Mouse (Mus musculus) thymus, adult 18-20 months (tissue): ENCODE measurements around the gene Fam241a.

Source experiments
- DNase-seq, 2 experiments: peaks; one replicate each; pipeline ENCODE4 v3.0.0; 2022; ENCODE audit warnings: mixed read lengths in 2 of 2

The Fam241a gene

GRCm38 (mm10) chr3:127895792-127896541 is at the start of gene Fam241a:
Fam241a (minus strand) TSS chr3:127896324.
- peak; percentile 78 for DNase-seq

- no peak for DNase-seq
Observed at GRCm38 (mm10) chr3:127932453-127932852, 36.3 kb upstream of the Fam241a start.

- no peak for DNase-seq
Observed at GRCm38 (mm10) chr3:127930326-127931012, 34.3 kb upstream of the Fam241a start.

DNA sequence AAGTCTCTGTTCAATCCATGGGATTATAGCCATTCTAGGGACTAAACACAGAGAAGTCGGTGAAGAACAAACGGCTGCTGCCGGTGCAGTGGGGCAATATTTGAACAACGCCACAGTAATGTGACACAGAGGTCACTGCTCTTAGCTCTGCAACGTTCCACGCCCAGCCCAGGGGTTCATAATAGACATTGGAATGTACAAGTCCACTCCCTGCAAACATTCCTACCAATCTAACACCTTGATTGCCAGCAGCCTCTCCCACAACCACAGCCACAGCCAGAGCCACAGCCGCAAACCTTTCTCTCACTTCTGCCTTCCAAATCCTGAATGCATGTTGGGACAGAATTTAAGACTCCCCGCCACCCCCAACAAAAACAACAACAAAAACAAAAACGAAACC is 33.8 kb upstream of the Fam241a start:
- DNase-seq: no peak

- no peak for DNase-seq
Observed at GRCm38 (mm10) chr3:127926635-127927183, 30.6 kb upstream of the Fam241a start.

- no peak for DNase-seq
Observed at GRCm38 (mm10) chr3:127924464-127924863, 28.3 kb upstream of the Fam241a start.

DNA sequence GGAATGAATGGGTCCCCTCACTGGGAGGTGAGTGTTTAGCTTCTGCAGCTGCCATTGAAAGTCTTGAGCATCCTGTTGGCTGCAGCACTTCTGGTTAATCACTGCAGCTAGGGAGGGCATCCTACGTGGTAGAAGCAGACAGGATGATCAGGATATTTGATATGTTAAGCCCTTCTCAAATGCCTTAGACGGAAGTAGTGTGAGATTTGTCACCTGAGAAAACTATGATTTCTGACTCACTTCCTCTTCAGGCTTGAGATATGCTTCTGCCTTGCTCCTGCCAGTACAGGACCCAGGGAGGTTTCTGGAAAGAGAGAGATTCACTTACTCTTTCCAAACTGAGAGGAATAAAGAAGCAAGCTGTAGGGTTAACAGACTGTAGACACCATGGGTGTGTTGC is 27.1 kb upstream of the Fam241a start:
- DNase-seq: no peak

- DNase-seq: peak; percentile 14 to 21
Observed at GRCm38 (mm10) chr3:127922125-127922524, 26.0 kb upstream of the Fam241a start.

DNA sequence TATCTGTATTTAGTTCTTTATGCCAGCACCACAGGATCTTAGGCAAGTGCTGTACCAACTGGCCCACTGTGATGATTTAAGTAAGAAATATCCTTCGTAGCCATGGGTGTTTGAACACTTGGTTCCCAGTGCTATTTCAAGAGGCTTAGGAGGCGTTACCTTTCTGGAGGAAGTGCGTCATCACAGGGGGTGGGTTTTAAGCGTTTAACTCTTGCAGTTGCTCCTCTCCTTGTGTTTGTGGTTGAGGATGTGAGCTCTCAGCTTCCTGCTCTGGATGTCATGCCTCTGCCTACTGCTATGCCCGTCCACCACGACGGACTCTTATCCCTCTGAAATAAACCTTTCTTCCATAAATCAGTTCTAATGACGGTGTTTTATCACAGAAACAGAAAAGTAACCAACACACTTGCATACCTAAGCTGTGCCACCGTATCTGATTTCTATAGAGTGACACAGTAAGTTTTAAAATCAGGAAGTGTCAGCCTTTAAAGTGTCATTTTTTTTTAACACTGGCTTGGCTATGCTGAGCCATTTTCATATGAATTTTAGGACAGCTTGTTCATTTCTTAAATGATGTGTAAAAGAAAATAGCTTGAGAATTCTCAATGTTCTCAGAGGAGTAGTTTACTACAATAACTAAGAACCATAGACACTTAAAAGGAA is 22.0 kb upstream of the Fam241a start:
- no peak for DNase-seq

GRCm38 (mm10) chr3:127917549-127917948 is 21.4 kb upstream of the Fam241a start:
- no peak for DNase-seq

DNA sequence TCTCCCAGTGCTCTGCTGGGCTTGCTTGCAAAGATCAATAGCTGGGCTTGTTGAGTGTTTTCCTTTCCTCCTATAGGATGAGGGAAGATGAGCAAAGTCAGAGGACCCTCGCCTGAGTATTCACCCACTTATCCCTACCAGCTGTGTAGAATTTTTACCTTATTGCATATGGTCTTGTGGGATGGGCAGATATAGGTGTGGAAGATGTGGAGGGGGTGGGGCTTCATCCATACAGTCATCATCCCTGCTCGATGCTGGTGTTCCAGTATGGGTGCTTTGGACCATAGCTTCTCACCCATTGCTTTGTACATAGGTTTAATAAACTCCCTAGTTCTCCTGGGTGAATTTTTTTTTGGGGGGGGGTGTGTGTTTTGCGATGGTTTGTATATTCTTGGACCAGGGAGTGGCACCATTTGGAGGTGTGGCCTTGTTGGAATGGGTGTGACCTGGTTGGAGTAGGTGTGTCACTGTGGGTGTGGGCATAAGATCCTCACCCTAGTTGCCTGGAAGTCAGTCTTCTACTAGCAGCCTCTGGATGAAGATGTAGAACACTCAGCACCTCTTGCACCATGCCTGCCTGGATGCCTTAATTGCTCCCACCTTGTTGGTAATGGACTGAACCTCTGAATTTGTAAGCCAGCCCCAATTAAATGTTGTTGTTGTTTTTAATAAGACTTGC is 19.7 kb upstream of the Fam241a start:
- DNase-seq: no peak

GRCm38 (mm10) chr3:127913885-127914709 is 18.0 kb upstream of the Fam241a start:
- DNase-seq: no peak

DNA sequence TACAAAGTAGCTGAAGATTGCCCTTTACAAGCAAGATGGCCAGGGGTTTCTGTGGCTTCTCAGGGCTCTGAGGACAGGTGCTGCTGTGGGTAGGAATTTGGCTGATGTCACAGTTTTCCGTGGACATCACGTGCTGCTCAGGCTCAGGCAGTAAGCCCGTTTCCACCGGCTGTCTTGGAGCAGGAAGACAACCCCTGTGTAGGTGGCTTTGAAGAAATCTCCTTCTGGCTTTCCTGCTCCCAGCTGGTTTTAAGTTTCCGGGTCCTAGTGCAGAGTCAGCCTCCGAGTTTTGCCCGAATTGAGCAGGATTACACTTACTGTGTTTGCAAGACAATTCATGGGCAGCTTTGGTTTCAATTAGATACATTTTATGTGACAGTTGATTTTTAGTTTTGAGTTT is 13.8 kb upstream of the Fam241a start:
- no peak for DNase-seq

- DNase-seq: no peak
Observed at GRCm38 (mm10) chr3:127894981-127895779, 944 bp downstream of the Fam241a start.

GRCm38 (mm10) chr3:127893902-127894301 is 2.2 kb downstream of the Fam241a start:
- DNase-seq: peak in 1 of 2 experiments; percentile 16

DNA sequence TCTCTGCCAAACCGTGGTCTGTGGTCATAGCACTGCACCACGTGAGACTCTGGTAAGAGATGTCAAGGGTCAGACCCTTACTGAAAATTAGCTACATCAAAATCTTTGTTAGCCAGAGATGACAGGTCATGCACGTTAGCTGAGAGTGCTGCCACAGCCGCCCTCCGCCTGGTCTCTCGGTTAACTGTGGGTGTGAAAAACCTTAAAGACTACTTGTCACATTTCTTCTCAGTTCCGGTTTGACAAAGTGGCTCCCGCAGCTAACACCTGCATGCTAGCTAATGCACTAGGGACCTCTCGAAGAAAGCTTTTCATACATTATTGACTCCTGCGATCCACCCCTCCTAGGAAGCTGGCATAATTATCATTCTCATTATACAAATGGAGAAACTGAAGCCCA is 4.2 kb downstream of the Fam241a start:
- peak in 1 of 2 experiments; percentile 10 for DNase-seq

- no peak for DNase-seq
Observed at GRCm38 (mm10) chr3:127890008-127890407, 6.1 kb downstream of the Fam241a start.

DNA sequence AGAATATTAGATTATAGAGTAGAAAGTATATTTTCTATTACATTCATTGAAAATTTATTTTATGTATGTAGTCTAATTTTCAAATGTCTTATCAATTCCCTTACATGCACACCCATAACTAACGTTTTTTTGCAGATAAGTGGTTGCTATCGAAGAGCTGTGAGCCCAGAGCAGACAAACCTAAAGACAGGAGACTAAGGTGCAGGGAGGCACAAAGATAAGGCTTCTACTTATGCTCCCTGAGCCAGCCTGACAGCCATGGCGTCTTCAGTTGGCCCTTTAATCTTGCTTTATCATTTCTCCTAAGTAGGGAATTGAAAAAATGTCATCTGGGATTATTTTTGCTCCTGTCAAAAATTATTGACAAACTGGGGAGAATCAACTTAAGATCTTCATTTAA is 6.6 kb downstream of the Fam241a start:
- no peak for DNase-seq

- DNase-seq: no peak
Observed at GRCm38 (mm10) chr3:127881684-127882083, 14.4 kb downstream of the Fam241a start.

GRCm38 (mm10) chr3:127879968-127880367 is 16.2 kb downstream of the Fam241a start:
- DNase-seq: no peak

- DNase-seq: no peak
Observed at GRCm38 (mm10) chr3:127875509-127875908, 20.6 kb downstream of the Fam241a start.
